Mouse (Mus musculus): ENCODE results near the gene Mtap.

DNA sequence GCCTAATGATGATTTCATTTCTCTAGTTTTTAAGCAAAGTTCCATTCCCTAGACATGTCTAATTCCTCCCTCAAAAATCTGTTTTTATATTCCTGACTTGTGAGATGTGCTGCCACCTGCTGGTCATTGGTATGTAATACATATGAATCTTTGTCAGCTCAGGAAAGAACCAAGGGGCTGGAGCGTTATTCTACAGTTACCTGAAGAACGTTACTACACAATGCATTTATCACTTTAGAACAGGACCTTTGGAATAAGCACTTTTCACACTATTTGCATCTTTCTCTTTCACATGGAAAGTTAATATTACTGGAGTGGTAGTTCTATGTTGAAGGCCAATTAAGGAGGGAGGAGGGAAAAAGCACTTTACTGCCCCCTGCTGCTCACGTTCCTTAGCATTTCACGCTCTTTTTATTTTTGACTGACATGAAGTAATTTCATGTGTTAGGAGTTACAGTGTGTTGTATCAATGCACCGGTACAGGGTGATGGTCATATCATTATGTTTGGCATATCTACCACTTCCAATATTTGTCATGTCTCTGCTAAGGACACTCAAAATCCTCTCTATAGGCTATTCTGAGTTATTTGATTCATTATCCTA is 7.5 kb upstream of the Mtap start:
- TF ChIP-seq FLI1 (IDR thresholded peaks at IDR 0.05; ENCODE audit: low read length), result no peak
- no peak for TF ChIP-seq GATA1 (IDR thresholded peaks at IDR 0.05; ENCODE audit: borderline replicate concordance, low read length)

Data from megakaryocyte, embryonic 14.5 days (primary cell).